Mouse (Mus musculus) liver, embryonic 14.5 days (tissue): ENCODE measurements around the gene Trio.

Experiments used
- CTCF ChIP-seq: IDR thresholded peaks from 2 replicates; pipeline ENCODE4 v1.5.1; 2016; ENCODE audit warnings: antibody characterized with exemption, low read depth, control low read depth
- EP300 ChIP-seq: IDR thresholded peaks from 2 replicates; pipeline ENCODE4 v1.6.1; 2016; ENCODE audit warnings: antibody characterized with exemption, low read depth

- no peak for TF ChIP-seq CTCF
- TF ChIP-seq EP300 = no peak
Measured at GRCm38 (mm10) chr15:28004192-28004767, 21.4 kb downstream of the Trio start.
